Mouse (Mus musculus): ENCODE measurements at regions not wholly inside any gene's neighbourhood (a gene's known extent, or its start where the extent isn't known, plus 50 kb on each side); places are given as distances from the start of the nearest gene placed in this dataset.

- TF ChIP-seq GATA1 (IDR thresholded peaks at IDR 0.05; ENCODE audit: low read depth, low read length): no peak
- TF ChIP-seq USF2 (IDR thresholded peaks at IDR 0.05; ENCODE audit: borderline replicate concordance in 1 of 2, insufficient read depth in 1 of 2, low read depth in 1 of 2, low read length in 2 of 2): no peak
- no peaks in the 10 kb centered on the region for H3K4me1 ChIP-seq (ENCODE audit: control insufficient read depth in 1 of 2, insufficient read depth in 2 of 2, low read length in 2 of 2)
- no peaks in the 10 kb centered on the region for H3K79me2 ChIP-seq (ENCODE audit: control insufficient read depth, insufficient read depth, low read length, poor library complexity)
- no peaks in the 10 kb centered on the region for H3K36me3 ChIP-seq (ENCODE audit: control insufficient read depth in 1 of 2, insufficient read depth in 2 of 2, low read length in 2 of 2)
- H3K27me3 ChIP-seq (ENCODE audit: control insufficient read depth in 1 of 2, insufficient read depth in 2 of 2, low read length in 2 of 2): no peaks in the 10 kb centered on the region
- no peak overlapping the region for H3K9ac ChIP-seq (ENCODE audit: control insufficient read depth, low read depth, low read length, poor library complexity, severe bottlenecking)
- no peaks in the 10 kb centered on the region for H3K9me3 ChIP-seq (replicated peaks; ENCODE audit: insufficient read depth, low read length)
- H3K27ac ChIP-seq (ENCODE audit: control insufficient read depth, low read depth, low read length): no peak overlapping the region
- DNase-seq (ENCODE audit: low read depth, low spot score): no peak
- H3K4me3 ChIP-seq (ENCODE audit: control insufficient read depth in 1 of 2, insufficient read depth in 1 of 2, low read depth in 2 of 2, low read length in 2 of 2): no peak overlapping the region
Measured at GRCm38 (mm10) chr10:118979339-118979738, 109.3 kb upstream of the Dyrk2 start.

- Histone ChIP-seq H3K27me3 (ENCODE audit: control insufficient read depth in 1 of 2, insufficient read depth in 2 of 2, low read length in 2 of 2) (no peaks in the 10 kb centered on the region), H3K9ac (ENCODE audit: control insufficient read depth, low read depth, low read length, poor library complexity, severe bottlenecking) (no peak overlapping the region), H3K9me3 (replicated peaks; ENCODE audit: insufficient read depth, low read length) (no peaks in the 10 kb centered on the region), H3K4me3 (ENCODE audit: control insufficient read depth in 1 of 2, insufficient read depth in 1 of 2, low read depth in 2 of 2, low read length in 2 of 2) (no peak overlapping the region), H3K27ac (ENCODE audit: control insufficient read depth, low read depth, low read length) (no peak overlapping the region), H3K36me3 (ENCODE audit: control insufficient read depth in 1 of 2, insufficient read depth in 2 of 2, low read length in 2 of 2) (no peaks in the 10 kb centered on the region), H3K79me2 (ENCODE audit: control insufficient read depth, insufficient read depth, low read length, poor library complexity) (no peaks in the 10 kb centered on the region), H3K4me1 (ENCODE audit: control insufficient read depth in 1 of 2, insufficient read depth in 2 of 2, low read length in 2 of 2) (no peaks in the 10 kb centered on the region)
- TF ChIP-seq MAZ (IDR thresholded peaks at IDR 0.05; ENCODE audit: low read depth, low read length): no peak
- no peak for TF ChIP-seq EP300 (IDR thresholded peaks at IDR 0.05; ENCODE audit: low read depth in 1 of 2, low read length in 2 of 2)
- no peak for TF ChIP-seq TCF12 (IDR thresholded peaks at IDR 0.05; ENCODE audit: low read depth, low read length)
- TF ChIP-seq POLR2AphosphoS2 (IDR thresholded peaks at IDR 0.05; ENCODE audit: low read length): no peak
- no peak for TF ChIP-seq ETS1 (IDR thresholded peaks at IDR 0.05; ENCODE audit: low read depth, low read length)
- TF ChIP-seq E2F4 (IDR thresholded peaks at IDR 0.05; ENCODE audit: borderline replicate concordance, low read depth, low read length): no peak
- no peak for TF ChIP-seq GATA1 (IDR thresholded peaks at IDR 0.05; ENCODE audit: low read depth, low read length)
- no peak for TF ChIP-seq UBTF (IDR thresholded peaks at IDR 0.05; ENCODE audit: borderline replicate concordance, insufficient read depth, low read depth, low read length)
- no peak for TF ChIP-seq SMC3 (IDR thresholded peaks at IDR 0.05; ENCODE audit: low read depth, low read length)
- no peak for TF ChIP-seq ZC3H11A (IDR thresholded peaks at IDR 0.05; ENCODE audit: low read depth, low read length)
- no peak for TF ChIP-seq ZMIZ1 (IDR thresholded peaks at IDR 0.05; ENCODE audit: low read depth, low read length)
- TF ChIP-seq USF2 (IDR thresholded peaks at IDR 0.05; ENCODE audit: borderline replicate concordance in 1 of 2, insufficient read depth in 1 of 2, low read depth in 1 of 2, low read length in 2 of 2): no peak
- no peak for DNase-seq (ENCODE audit: low read depth, low spot score)
Measured at GRCm38 (mm10) chr10:118978181-118978743, 108.3 kb upstream of the Dyrk2 start.

- no peak overlapping the region for H3K27ac ChIP-seq (ENCODE audit: control insufficient read depth, low read depth, low read length)
- no peak overlapping the region for H3K9ac ChIP-seq (ENCODE audit: control insufficient read depth, low read depth, low read length, poor library complexity, severe bottlenecking)
- H3K4me3 ChIP-seq (ENCODE audit: control insufficient read depth in 1 of 2, insufficient read depth in 1 of 2, low read depth in 2 of 2, low read length in 2 of 2): no peak overlapping the region
- DNase-seq (ENCODE audit: low read depth, low spot score): no peak
- H3K9me3 ChIP-seq (replicated peaks; ENCODE audit: insufficient read depth, low read length): no peaks in the 10 kb centered on the region
- H3K27me3 ChIP-seq (ENCODE audit: control insufficient read depth in 1 of 2, insufficient read depth in 2 of 2, low read length in 2 of 2): no peaks in the 10 kb centered on the region
- H3K79me2 ChIP-seq (ENCODE audit: control insufficient read depth, insufficient read depth, low read length, poor library complexity): no peaks in the 10 kb centered on the region
- H3K36me3 ChIP-seq (ENCODE audit: control insufficient read depth in 1 of 2, insufficient read depth in 2 of 2, low read length in 2 of 2): no peaks in the 10 kb centered on the region
- no peaks in the 10 kb centered on the region for H3K4me1 ChIP-seq (ENCODE audit: control insufficient read depth in 1 of 2, insufficient read depth in 2 of 2, low read length in 2 of 2)
- no peak for TF ChIP-seq UBTF (IDR thresholded peaks at IDR 0.05; ENCODE audit: borderline replicate concordance, insufficient read depth, low read depth, low read length)
- no peak for TF ChIP-seq BHLHE40 (IDR thresholded peaks at IDR 0.05; ENCODE audit: borderline replicate concordance, low read depth, low read length)
- no peak for TF ChIP-seq NRF1 (IDR thresholded peaks at IDR 0.05; ENCODE audit: insufficient read depth, low read depth, low read length, poor library complexity, severe bottlenecking)
- no peak for TF ChIP-seq MAZ (IDR thresholded peaks at IDR 0.05; ENCODE audit: low read depth, low read length)
- no peak for TF ChIP-seq HCFC1 (IDR thresholded peaks at IDR 0.05; ENCODE audit: low read depth, low read length)
- no peak for TF ChIP-seq ZNF384 (IDR thresholded peaks at IDR 0.05; ENCODE audit: low read depth, low read length)
- TF ChIP-seq RAD21 (IDR thresholded peaks at IDR 0.05; ENCODE audit: low read depth, low read length): no peak
- TF ChIP-seq MAX (IDR thresholded peaks at IDR 0.05; ENCODE audit: low read length): no peak
- no peak for TF ChIP-seq ELF1 (IDR thresholded peaks at IDR 0.05; ENCODE audit: low read depth, low read length)
- TF ChIP-seq USF2 (IDR thresholded peaks at IDR 0.05; ENCODE audit: borderline replicate concordance in 1 of 2, insufficient read depth in 1 of 2, low read depth in 1 of 2, low read length in 2 of 2): no peak
- no peak for TF ChIP-seq CHD2 (IDR thresholded peaks at IDR 0.05; ENCODE audit: low read length)
- no peak for TF ChIP-seq GABPA (IDR thresholded peaks at IDR 0.05; ENCODE audit: low read depth, low read length)
- TF ChIP-seq KAT2A (conservative IDR thresholded peaks at IDR 0.05; ENCODE audit: low read depth, low read length): no peak
- TF ChIP-seq ZKSCAN1 (IDR thresholded peaks at IDR 0.05; ENCODE audit: low read depth, low read length): no peak
- no peak for TF ChIP-seq MYC (IDR thresholded peaks at IDR 0.05; ENCODE audit: low read depth, low read length)
- no peak for TF ChIP-seq ZC3H11A (IDR thresholded peaks at IDR 0.05; ENCODE audit: low read depth, low read length)
- TF ChIP-seq POLR2AphosphoS2 (IDR thresholded peaks at IDR 0.05; ENCODE audit: low read length): no peak
Measured at GRCm38 (mm10) chr10:118976447-118976846, 106.4 kb upstream of the Dyrk2 start.
